23 mouse cellular contexts compared by ENCODE assay signal in the genomic region with DNA sequence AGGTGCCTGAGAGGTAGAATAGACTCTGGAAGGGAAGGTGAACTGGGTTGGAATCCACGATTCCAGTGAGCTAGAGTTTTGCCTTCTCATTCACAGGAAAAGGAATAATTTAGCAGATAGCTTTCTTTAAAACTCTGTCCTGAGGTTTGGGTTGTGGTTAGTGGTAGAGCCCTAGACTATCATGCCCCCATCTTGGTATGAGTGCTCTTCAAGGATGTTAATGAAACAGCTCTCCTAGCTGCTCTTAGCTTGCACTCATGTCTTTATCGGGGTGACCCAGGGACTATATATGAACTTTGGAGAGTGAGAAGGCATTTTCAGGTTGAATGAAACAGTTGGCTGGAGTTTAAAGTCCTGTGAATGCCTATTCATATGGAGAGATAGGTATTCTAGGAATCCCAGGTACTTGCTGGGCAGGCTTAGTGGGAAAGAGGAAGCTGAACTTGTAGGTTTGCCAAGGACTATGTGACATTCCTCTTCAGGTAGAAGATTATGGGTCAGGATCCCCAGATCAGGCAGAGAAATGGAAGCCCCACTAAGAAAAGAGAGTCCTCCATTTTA. TPM values are rescaled to one million over a fixed set of nuclear protein-coding genes. Genes with fewer than 3 reads are reported as not detected.
"Had no signal": no experiment of that assay in that cellular context is flagged by ENCODE, and none has a peak within 500 bp of the region (broad histone marks: within the 10 kb centered on the region; RNA-seq: fewer than 3 reads in every experiment).

No protein-coding gene starts in this region.

- H3K27ac ChIP-seq: limb, embryonic 12.5 days; limb, embryonic 15.5 days; liver, embryonic 14.5 days; midbrain, embryonic 12.5 days; neural tube, embryonic 13.5 days had no signal

- H3K4me2 ChIP-seq: limb, embryonic 12.5 days; limb, embryonic 15.5 days; liver, embryonic 11.5 days; lung, embryonic 14.5 days; midbrain, embryonic 12.5 days; neural tube, embryonic 13.5 days had no signal

- DNase-seq: kidney, adult 9 months; kidney, postnatal 14 days; kidney, postnatal 4 days; left cerebral cortex, postnatal 4 days; liver, postnatal 0 days; lung, embryonic 14.5 days; lung, postnatal 14 days; lung, postnatal 4 days; retina, postnatal 1 day; thymus, adult 18-20 months; thymus, postnatal 4 days had no signal

- H3K27me3 ChIP-seq: limb, embryonic 12.5 days; limb, embryonic 15.5 days; midbrain, embryonic 12.5 days; neural tube, embryonic 13.5 days had no signal

- ATAC-seq: liver, postnatal 0 days; midbrain, embryonic 16.5 days had no signal

- H3K9me3 ChIP-seq: limb, embryonic 12.5 days; limb, embryonic 15.5 days; midbrain, embryonic 12.5 days; neural tube, embryonic 13.5 days had no signal

- H3K9ac ChIP-seq: limb, embryonic 12.5 days; limb, embryonic 15.5 days; liver, embryonic 14.5 days; liver, postnatal 0 days; lung, embryonic 14.5 days; midbrain, embryonic 12.5 days; neural tube, embryonic 13.5 days had no signal

- H3K4me1 ChIP-seq: limb, embryonic 12.5 days had no signal

- H3K36me3 ChIP-seq: limb, embryonic 12.5 days; limb, embryonic 15.5 days; midbrain, embryonic 12.5 days; neural tube, embryonic 13.5 days had no signal

- H3K4me3 ChIP-seq: limb, embryonic 12.5 days; limb, embryonic 15.5 days; midbrain, embryonic 12.5 days; myocyte; neural tube, embryonic 13.5 days had no signal

RNA-seq across cellular contexts. Expression of gene Myh7, which starts 53.6 kb away (rescaled TPM):
- total RNA-seq: megakaryocyte, adult 5-6 weeks; monocyte, adult 5-6 weeks; neutrophil, adult 5-6 weeks had no signal
- polyA plus RNA-seq: spleen, adult 2 months had no signal
